Mouse (Mus musculus): ENCODE measurements at regions not wholly inside any gene's neighbourhood (a gene's known extent, or its start where the extent isn't known, plus 50 kb on each side); places are given as distances from the start of the nearest gene placed in this dataset.
A peak's percentile ranks its signal among the peaks of the same experiment; 100 is the strongest.

DNA sequence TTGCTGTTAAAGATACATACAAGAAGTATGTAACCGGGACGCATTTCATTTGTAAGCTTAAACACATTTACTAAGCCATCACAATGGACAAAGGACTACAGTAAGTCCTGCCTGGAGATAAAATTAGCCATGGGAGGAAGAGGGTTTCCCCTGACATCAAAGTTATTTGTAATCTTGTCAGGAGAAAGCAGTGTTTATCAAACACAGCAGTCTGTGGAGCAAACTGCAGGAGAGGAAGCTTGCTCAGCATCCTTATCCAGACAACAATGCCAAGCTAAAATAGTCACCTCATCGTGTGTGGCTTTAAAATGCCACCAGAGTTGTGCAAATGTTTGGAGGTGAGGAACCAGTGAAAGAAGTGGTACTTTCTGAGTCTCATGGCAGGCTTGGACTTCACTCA lies 216.9 kb upstream of the Gpc5 start:
- Histone ChIP-seq H3K27ac (ENCODE audit: low read length) (peak overlapping the region; percentile 21; the same call in 1 of the 2 replicates), H3K4me1 (ENCODE audit: control insufficient read depth, insufficient read depth, low read length) (no peaks in the 10 kb centered on the region), H3K27me3 (ENCODE audit: control insufficient read depth, insufficient read depth, low read length) (no peaks in the 10 kb centered on the region), H3K36me3 (ENCODE audit: control insufficient read depth, insufficient read depth) (no peaks in the 10 kb centered on the region), H3K4me3 (ENCODE audit: low read length) (no peak overlapping the region), H3K9me3 (replicated peaks; ENCODE audit: control insufficient read depth, low read length) (no peaks in the 10 kb centered on the region), H3K9ac (ENCODE audit: low read length) (no peak overlapping the region), H3K4me2 (ENCODE audit: low read depth, low read length) (no peak overlapping the region)
- WGBS: 27% methylated on average over 3 of the region's 3 CpGs
- ATAC-seq (replicated peaks; ENCODE audit: extremely low read depth, insufficient read depth, low FRiP score): no peak

- no peak overlapping the region for H3K9ac ChIP-seq (ENCODE audit: low read length)
Observed at GRCm38 (mm10) chr14:114876427-114876826, 215.6 kb upstream of the Gpc5 start.

GRCm38 (mm10) chr14:114877477-114877876 lies 214.5 kb upstream of the Gpc5 start:
- ATAC-seq (replicated peaks; ENCODE audit: extremely low read depth, insufficient read depth, low FRiP score): no peak
- no peaks in the 10 kb centered on the region for H3K27me3 ChIP-seq (ENCODE audit: control insufficient read depth, insufficient read depth, low read length)
- H3K9me3 ChIP-seq (replicated peaks; ENCODE audit: control insufficient read depth, low read length): no peaks in the 10 kb centered on the region
- no peaks in the 10 kb centered on the region for H3K4me1 ChIP-seq (ENCODE audit: control insufficient read depth, insufficient read depth, low read length)
- H3K4me2 ChIP-seq (ENCODE audit: low read depth, low read length): no peak overlapping the region
- 46% methylated on average over 5 of the region's 5 CpGs for WGBS
- H3K36me3 ChIP-seq (ENCODE audit: control insufficient read depth, insufficient read depth): no peaks in the 10 kb centered on the region
- no peak overlapping the region for H3K4me3 ChIP-seq (ENCODE audit: low read length)
- no peak overlapping the region for H3K27ac ChIP-seq (ENCODE audit: low read length)
- no peak overlapping the region for H3K9ac ChIP-seq (ENCODE audit: low read length)

More at GRCm38 (mm10) chr14:114876427-114876826, 215.6 kb upstream of the Gpc5 start:
- Histone ChIP-seq H3K27ac (ENCODE audit: low read length) (no peak overlapping the region), H3K27me3 (ENCODE audit: control insufficient read depth, insufficient read depth, low read length) (no peaks in the 10 kb centered on the region), H3K4me1 (ENCODE audit: control insufficient read depth, insufficient read depth, low read length) (no peaks in the 10 kb centered on the region), H3K4me2 (ENCODE audit: low read depth, low read length) (no peak overlapping the region), H3K9me3 (replicated peaks; ENCODE audit: control insufficient read depth, low read length) (no peaks in the 10 kb centered on the region), H3K4me3 (ENCODE audit: low read length) (no peak overlapping the region), H3K36me3 (ENCODE audit: control insufficient read depth, insufficient read depth) (no peaks in the 10 kb centered on the region)
- no peak for ATAC-seq (replicated peaks; ENCODE audit: extremely low read depth, insufficient read depth, low FRiP score)
- WGBS: 50% methylated on average over 9 of the region's 9 CpGs

- Histone ChIP-seq H3K36me3 (ENCODE audit: control insufficient read depth, insufficient read depth) (no peaks in the 10 kb centered on the region), H3K9me3 (replicated peaks; ENCODE audit: control insufficient read depth, low read length) (no peaks in the 10 kb centered on the region), H3K27ac (ENCODE audit: low read length) (no peak overlapping the region), H3K27me3 (ENCODE audit: control insufficient read depth, insufficient read depth, low read length) (no peaks in the 10 kb centered on the region), H3K9ac (ENCODE audit: low read length) (no peak overlapping the region), H3K4me1 (ENCODE audit: control insufficient read depth, insufficient read depth, low read length) (no peaks in the 10 kb centered on the region), H3K4me3 (ENCODE audit: low read length) (no peak overlapping the region), H3K4me2 (ENCODE audit: low read depth, low read length) (no peak overlapping the region)
- no peak for ATAC-seq (replicated peaks; ENCODE audit: extremely low read depth, insufficient read depth, low FRiP score)
- 53% methylated on average over 4 of the region's 4 CpGs for WGBS
Observed at GRCm38 (mm10) chr14:114880291-114880690, 211.7 kb upstream of the Gpc5 start.

GRCm38 (mm10) chr14:114904109-114904508 lies 187.9 kb upstream of the Gpc5 start:
- Histone ChIP-seq H3K27ac (ENCODE audit: low read length) (no peak overlapping the region), H3K9ac (ENCODE audit: low read length) (no peak overlapping the region), H3K27me3 (ENCODE audit: control insufficient read depth, insufficient read depth, low read length) (no peaks in the 10 kb centered on the region), H3K4me3 (ENCODE audit: low read length) (no peak overlapping the region), H3K36me3 (ENCODE audit: control insufficient read depth, insufficient read depth) (no peaks in the 10 kb centered on the region), H3K4me1 (ENCODE audit: control insufficient read depth, insufficient read depth, low read length) (no peaks in the 10 kb centered on the region), H3K9me3 (replicated peaks; ENCODE audit: control insufficient read depth, low read length) (no peaks in the 10 kb centered on the region), H3K4me2 (ENCODE audit: low read depth, low read length) (no peak overlapping the region)
- ATAC-seq (replicated peaks; ENCODE audit: extremely low read depth, insufficient read depth, low FRiP score): no peak
- 75% methylated on average over 2 of the region's 2 CpGs for WGBS

DNA sequence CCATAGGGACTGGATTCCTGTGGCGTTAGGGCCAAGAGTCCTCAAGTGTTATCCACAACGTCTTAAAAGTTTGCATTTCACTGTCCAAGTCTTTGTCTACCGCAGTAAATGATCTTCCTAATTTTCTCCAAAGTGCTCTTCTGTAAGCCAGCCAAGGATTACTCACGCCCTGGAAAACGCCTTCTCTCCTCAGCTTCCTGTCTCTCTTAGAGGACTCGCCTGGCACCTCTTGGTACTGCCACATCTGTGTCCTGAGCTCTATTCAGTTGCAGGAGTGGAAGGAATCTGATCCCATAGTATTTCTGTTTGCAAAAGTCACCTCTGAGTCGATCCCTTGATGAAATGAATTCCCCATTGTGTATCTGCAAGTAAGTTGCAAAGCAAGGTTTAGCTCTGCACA lies 179.7 kb upstream of the Gpc5 start:
- H3K9me3 ChIP-seq (replicated peaks; ENCODE audit: control insufficient read depth, low read length): no peaks in the 10 kb centered on the region
- WGBS: 61% methylated on average over 7 of the region's 7 CpGs

DNA sequence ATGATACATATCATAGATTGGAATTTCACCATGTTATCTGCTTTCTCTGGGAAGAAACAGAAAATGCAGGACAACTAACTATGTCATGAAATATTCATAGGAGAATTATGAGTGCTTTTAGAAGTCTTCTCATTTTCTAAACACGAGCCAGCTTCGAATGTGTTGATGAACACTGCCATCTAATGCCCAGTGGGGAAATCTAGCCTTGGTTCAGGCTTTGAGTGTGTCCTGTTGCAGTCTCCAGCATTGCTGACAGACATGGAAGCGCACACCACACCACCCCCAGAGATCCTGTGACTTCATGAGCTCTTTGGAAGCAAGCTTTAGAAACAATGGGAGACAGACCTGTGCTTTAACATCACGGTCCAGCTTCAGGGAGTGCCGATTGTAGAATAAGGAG lies 178.8 kb upstream of the Gpc5 start:
- no peak for ATAC-seq (replicated peaks; ENCODE audit: extremely low read depth, insufficient read depth, low FRiP score)

More for the DNA sequence above, 179.7 kb upstream of the Gpc5 start:
- H3K36me3 ChIP-seq (ENCODE audit: control insufficient read depth, insufficient read depth): no peaks in the 10 kb centered on the region
- no peak overlapping the region for H3K9ac ChIP-seq (ENCODE audit: low read length)
- H3K4me1 ChIP-seq (ENCODE audit: control insufficient read depth, insufficient read depth, low read length): no peaks in the 10 kb centered on the region
- no peak overlapping the region for H3K27ac ChIP-seq (ENCODE audit: low read length)
- no peaks in the 10 kb centered on the region for H3K27me3 ChIP-seq (ENCODE audit: control insufficient read depth, insufficient read depth, low read length)
- no peak overlapping the region for H3K4me3 ChIP-seq (ENCODE audit: low read length)
- ATAC-seq (replicated peaks; ENCODE audit: extremely low read depth, insufficient read depth, low FRiP score): no peak
- no peak overlapping the region for H3K4me2 ChIP-seq (ENCODE audit: low read depth, low read length)

GRCm38 (mm10) chr14:114945744-114946143 lies 146.3 kb upstream of the Gpc5 start:
- Histone ChIP-seq H3K4me2 (ENCODE audit: low read depth, low read length) (no peak overlapping the region), H3K9ac (ENCODE audit: low read length) (no peak overlapping the region), H3K36me3 (ENCODE audit: control insufficient read depth, insufficient read depth) (no peaks in the 10 kb centered on the region), H3K27me3 (ENCODE audit: control insufficient read depth, insufficient read depth, low read length) (no peaks in the 10 kb centered on the region), H3K4me1 (ENCODE audit: control insufficient read depth, insufficient read depth, low read length) (peaks cover 3% of the 10 kb centered on the region; the same call in 1 of the 2 replicates), H3K9me3 (replicated peaks; ENCODE audit: control insufficient read depth, low read length) (no peaks in the 10 kb centered on the region), H3K27ac (ENCODE audit: low read length) (peak overlapping the region; percentile 14; the same call in 1 of the 2 replicates), H3K4me3 (ENCODE audit: low read length) (no peak overlapping the region)
- 62% methylated on average over 6 of the region's 6 CpGs for WGBS
- 0 out of 2 replicates have a peak, but pooled peaks have one; percentile 12 for ATAC-seq (replicated peaks; ENCODE audit: extremely low read depth, insufficient read depth, low FRiP score)

More for the DNA sequence above, 178.8 kb upstream of the Gpc5 start:
- Histone ChIP-seq H3K4me3 (ENCODE audit: low read length) (no peak overlapping the region), H3K27me3 (ENCODE audit: control insufficient read depth, insufficient read depth, low read length) (no peaks in the 10 kb centered on the region), H3K4me1 (ENCODE audit: control insufficient read depth, insufficient read depth, low read length) (no peaks in the 10 kb centered on the region), H3K9me3 (replicated peaks; ENCODE audit: control insufficient read depth, low read length) (no peaks in the 10 kb centered on the region), H3K36me3 (ENCODE audit: control insufficient read depth, insufficient read depth) (no peaks in the 10 kb centered on the region), H3K9ac (ENCODE audit: low read length) (no peak overlapping the region), H3K4me2 (ENCODE audit: low read depth, low read length) (no peak overlapping the region), H3K27ac (ENCODE audit: low read length) (no peak overlapping the region)
- 35% methylated on average over 5 of the region's 5 CpGs for WGBS

DNA sequence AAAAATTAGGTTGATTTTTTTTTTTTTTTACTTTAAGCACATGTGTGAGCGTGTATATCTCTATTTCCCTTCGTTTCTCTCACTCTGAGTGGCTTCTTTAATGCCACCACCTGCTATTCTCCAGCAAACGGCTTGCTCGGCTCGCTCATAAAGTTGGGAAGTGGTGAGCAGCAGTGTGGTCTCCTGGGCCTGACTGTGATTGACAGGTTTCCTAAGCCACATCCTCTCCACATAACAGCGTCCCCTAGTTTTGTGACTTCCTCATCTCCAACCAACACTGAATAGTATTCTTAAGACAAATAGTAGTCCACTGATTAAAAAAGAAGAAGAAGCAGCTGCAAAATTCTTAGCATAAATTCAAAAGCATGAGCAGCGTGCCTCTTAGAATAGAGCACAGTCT lies 145.7 kb upstream of the Gpc5 start:
- Histone ChIP-seq H3K4me2 (ENCODE audit: low read depth, low read length) (no peak overlapping the region), H3K9me3 (replicated peaks; ENCODE audit: control insufficient read depth, low read length) (no peaks in the 10 kb centered on the region), H3K27me3 (ENCODE audit: control insufficient read depth, insufficient read depth, low read length) (no peaks in the 10 kb centered on the region), H3K4me3 (ENCODE audit: low read length) (no peak overlapping the region), H3K27ac (ENCODE audit: low read length) (no peak overlapping the region), H3K9ac (ENCODE audit: low read length) (no peak overlapping the region), H3K36me3 (ENCODE audit: control insufficient read depth, insufficient read depth) (no peaks in the 10 kb centered on the region), H3K4me1 (ENCODE audit: control insufficient read depth, insufficient read depth, low read length) (peaks cover 3% of the 10 kb centered on the region; the same call in 1 of the 2 replicates)
- 75% methylated on average over 7 of the region's 7 CpGs for WGBS
- peak; percentile 35; the same call in 1 of the 2 replicates for ATAC-seq (replicated peaks; ENCODE audit: extremely low read depth, insufficient read depth, low FRiP score)
